ENCODE assay signal across 8 mouse cellular contexts in the genomic region with DNA sequence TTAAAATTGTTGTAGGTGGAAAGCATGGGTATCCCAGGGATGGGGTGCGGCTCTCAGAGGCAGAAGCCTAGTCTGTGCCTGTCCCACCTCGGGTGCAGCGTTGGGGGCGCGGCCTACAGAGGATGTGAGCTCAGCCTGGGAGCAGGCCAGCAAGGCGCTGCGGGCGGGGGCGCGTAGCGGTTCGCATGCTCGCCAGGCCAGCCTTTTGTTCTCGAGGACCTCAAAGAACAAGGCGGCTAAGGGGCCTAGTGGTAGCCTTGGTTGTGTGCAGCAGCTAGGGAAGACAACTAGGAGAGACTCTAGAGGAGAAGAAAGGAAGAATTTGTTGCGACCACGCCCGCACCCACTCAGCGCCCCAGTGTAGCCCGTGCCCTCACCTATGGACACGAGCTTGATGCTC. TPM values are rescaled to one million over a fixed set of nuclear protein-coding genes. Genes with fewer than 3 reads are reported as not detected.
DNase-seq lines count a peak whose midpoint lies in the region; ATAC-seq and TF ChIP-seq lines count a peak whose summit lies in the region.

No protein-coding gene starts in this region.

- WGBS in forebrain, embryonic 16.5 days = 20% methylated on average over 21 of the region's 21 CpGs
- WGBS in lung, embryonic 15.5 days = 14% methylated on average over 21 of the region's 21 CpGs

- in situ Hi-C loops in ES-E14 (cut with MboI; ENCODE audit: low sequenced_read_pairs in 2 of 2, unreplicated experiment in 2 of 2) = loop anchor here (10.0 to 25.0 kb wide), 2 partner anchors 169 to 283 kb away; a partner anchor contains a TSS

- peak; percentile 45 for ATAC-seq in forebrain, embryonic 16.5 days
- peak; percentile 40; the same call in 1 of the 2 replicates for ATAC-seq in lung, embryonic 15.5 days (ENCODE audit: borderline replicate concordance, extremely low read depth, low FRiP score, low TSS enrichment)

- H3K4me3 ChIP-seq in ES-E14 (ENCODE audit: insufficient read depth in 1 of 2, low read depth in 1 of 2, low read length in 2 of 2, poor library complexity in 1 of 2, severe bottlenecking in 1 of 2) = peak overlapping the region; percentile 85 to 96
- peak overlapping the region; percentile 63 for H3K4me3 ChIP-seq in forebrain, embryonic 16.5 days (replicated peaks; ENCODE audit: low read length)
- H3K4me3 ChIP-seq in lung, embryonic 15.5 days = peak overlapping the region; percentile 58

- peaks cover 29% of the 10 kb centered on the region for H3K36me3 ChIP-seq in ES-E14 (ENCODE audit: control insufficient read depth, insufficient read depth, low read length, poor library complexity, severe bottlenecking)
- 0 out of 2 replicates have a peak, but pooled peaks cover 5% of the 10 kb centered on the region for H3K36me3 ChIP-seq in forebrain, embryonic 16.5 days (ENCODE audit: control insufficient read depth, insufficient read depth)
- peaks cover 24% of the 10 kb centered on the region for H3K36me3 ChIP-seq in lung, embryonic 15.5 days

- DNase-seq in ES-E14 (ENCODE audit: low read depth, low spot score) = no peak
- peak; percentile 76 to 79 for DNase-seq in cerebellum, adult 18-20 months
- DNase-seq in heart, postnatal 36 days = peak; percentile 81 to 83
- peak; percentile 77 for DNase-seq in layer of hippocampus, adult 9-11 months
- DNase-seq in ovary, adult 18-20 months (ENCODE audit: low spot score) = peak; percentile 71
- DNase-seq in thymus, postnatal 10 days (ENCODE audit: low spot score in 2 of 2) = peak; percentile 56 to 64

- H3K9ac ChIP-seq in ES-E14 (ENCODE audit: insufficient read depth, low read depth, low read length, poor library complexity, severe bottlenecking) = peak overlapping the region; percentile 99
- H3K9ac ChIP-seq in forebrain, embryonic 16.5 days (replicated peaks; ENCODE audit: low read depth, low read length) = peak overlapping the region; percentile 73
- H3K9ac ChIP-seq in lung, embryonic 15.5 days = peak overlapping the region; percentile 69

- H3K9me3 ChIP-seq in ES-E14 (ENCODE audit: control insufficient read depth, insufficient read depth, low read depth, low read length) = no peaks in the 10 kb centered on the region
- H3K9me3 ChIP-seq in forebrain, embryonic 16.5 days (ENCODE audit: control insufficient read depth, low read length) = no peaks in the 10 kb centered on the region
- no peaks in the 10 kb centered on the region for H3K9me3 ChIP-seq in lung, embryonic 15.5 days

- H3K4me2 ChIP-seq in forebrain, embryonic 16.5 days (ENCODE audit: low read length) = peak overlapping the region; percentile 76
- peak overlapping the region; percentile 62 for H3K4me2 ChIP-seq in lung, embryonic 15.5 days

- intact Hi-C loops in heart, postnatal 36 days (cut with DNase I) = loop anchor here (2.0 to 5.0 kb wide), 3 partner anchors 107 to 223 kb away; a partner anchor contains a TSS

- 0 out of 4 replicates have a peak, but pooled peaks cover 0 to 3% of the 10 kb centered on the region in 2 experiments for H3K4me1 ChIP-seq in ES-E14 (ENCODE audit: control insufficient read depth in 2 of 2, insufficient read depth in 2 of 2, low read length in 2 of 2, poor library complexity in 1 of 2)
- H3K4me1 ChIP-seq in forebrain, embryonic 16.5 days (replicated peaks; ENCODE audit: control insufficient read depth, insufficient read depth, low read length) = peaks cover 21% of the 10 kb centered on the region
- H3K4me1 ChIP-seq in lung, embryonic 15.5 days = peaks cover 10% of the 10 kb centered on the region; the same call in 1 of the 2 replicates

- H3K27ac ChIP-seq in ES-E14 (ENCODE audit: insufficient read depth, low read depth, low read length, poor library complexity, severe bottlenecking) = peak overlapping the region; percentile 89
- H3K27ac ChIP-seq in forebrain, embryonic 16.5 days (ENCODE audit: low read length) = peak overlapping the region; percentile 93
- H3K27ac ChIP-seq in lung, embryonic 15.5 days = peak overlapping the region; percentile 94

- H3K27me3 ChIP-seq in forebrain, embryonic 16.5 days (replicated peaks; ENCODE audit: control insufficient read depth, insufficient read depth, low read length) = no peaks in the 10 kb centered on the region
- H3K27me3 ChIP-seq in lung, embryonic 15.5 days = no peaks in the 10 kb centered on the region

TF ChIP-seq in ES-E14, 5 proteins besides CTCF, POLR2A, EP300 and RAD21:
- no peak for TF ChIP-seq HCFC1 (IDR thresholded peaks at IDR 0.05; ENCODE audit: borderline replicate concordance, insufficient read depth, low read length)
- TF ChIP-seq ZC3H11A (IDR thresholded peaks at IDR 0.05; ENCODE audit: borderline replicate concordance, low read depth, low read length) = no peak
- TF ChIP-seq CHD2 (IDR thresholded peaks at IDR 0.05; ENCODE audit: low read depth, low read length) = no peak
- TF ChIP-seq ZNF384 (IDR thresholded peaks at IDR 0.05; ENCODE audit: low read depth, low read length) = no peak
- TF ChIP-seq MAFK (IDR thresholded peaks at IDR 0.05; ENCODE audit: insufficient read depth, low read depth, low read length) = no peak

RNA-seq across cellular contexts. Expression of a gene that starts 3.9 kb away (rescaled TPM):
- 687 and 844 TPM in 2 replicates for total RNA-seq in ES-E14 (2012; rRNA removed)
- polyA plus RNA-seq in forebrain, embryonic 16.5 days (2015; fragmentation: Nextera tagmentation; extraction: Ambion mirVana) = 126 and 133 TPM in 2 replicates
- total RNA-seq in heart, postnatal 36 days (2021) = 10 to 100 TPM; 88.3 to 97.0 TPM
- polyA plus RNA-seq in lung, embryonic 15.5 days (2015; fragmentation: Nextera tagmentation; extraction: Ambion mirVana) = 361 and 366 TPM in 2 replicates

RNA-seq across cellular contexts. Expression of a gene that starts 8.8 kb away (rescaled TPM):
- 44.3 and 59.0 TPM in 2 replicates for total RNA-seq in ES-E14 (2012; rRNA removed)
- 13.7 and 17.9 TPM in 2 replicates for polyA plus RNA-seq in forebrain, embryonic 16.5 days (2015; fragmentation: Nextera tagmentation; extraction: Ambion mirVana)
- total RNA-seq in heart, postnatal 36 days (2021) = 10 to 100 TPM; 28.2 to 34.0 TPM
- 23.2 and 24.7 TPM in 2 replicates for polyA plus RNA-seq in lung, embryonic 15.5 days (2015; fragmentation: Nextera tagmentation; extraction: Ambion mirVana)

RNA-seq across cellular contexts. Expression of a gene that starts 24.9 kb away (rescaled TPM):
- total RNA-seq in ES-E14 (2012; rRNA removed) = 2,135 and 2,379 TPM in 2 replicates
- 482 and 489 TPM in 2 replicates for polyA plus RNA-seq in forebrain, embryonic 16.5 days (2015; fragmentation: Nextera tagmentation; extraction: Ambion mirVana)
- 100 to 1,000 TPM; 178 to 213 TPM for total RNA-seq in heart, postnatal 36 days (2021)
- 846 and 923 TPM in 2 replicates for polyA plus RNA-seq in lung, embryonic 15.5 days (2015; fragmentation: Nextera tagmentation; extraction: Ambion mirVana)

RNA-seq across cellular contexts. Expression of a gene that starts 36.0 kb away (rescaled TPM):
- total RNA-seq in ES-E14 (2012; rRNA removed) = 32.8 and 49.3 TPM in 2 replicates
- 96.3 and 104 TPM in 2 replicates for polyA plus RNA-seq in forebrain, embryonic 16.5 days (2015; fragmentation: Nextera tagmentation; extraction: Ambion mirVana)
- 10 to 100 TPM; 48.4 to 51.9 TPM for total RNA-seq in heart, postnatal 36 days (2021)
- 78.8 and 83.8 TPM in 2 replicates for polyA plus RNA-seq in lung, embryonic 15.5 days (2015; fragmentation: Nextera tagmentation; extraction: Ambion mirVana)

RNA-seq across cellular contexts. Expression of a gene that starts 36.5 kb away (rescaled TPM):
- 3.9 and 5.3 TPM in 2 replicates for total RNA-seq in ES-E14 (2012; rRNA removed)
- 2.8 and 3.1 TPM in 2 replicates for polyA plus RNA-seq in forebrain, embryonic 16.5 days (2015; fragmentation: Nextera tagmentation; extraction: Ambion mirVana)
- total RNA-seq in heart, postnatal 36 days (2021) = 10 to 100 TPM; 16.1 to 20.6 TPM
- polyA plus RNA-seq in lung, embryonic 15.5 days (2015; fragmentation: Nextera tagmentation; extraction: Ambion mirVana) = 11.2 and 15.8 TPM in 2 replicates
